Mouse (Mus musculus) frontal cortex, postnatal 25 days (tissue): Measurements from ENCODE around the gene Olfr262.
"Not testable (repeated sequence)": the region's sequence is repeated elsewhere in the genome, so short reads cannot be mapped to it uniquely, and the experiment has no call there.

Source experiments
- DNase-seq, 2 experiments: peaks; one replicate each; pipeline ENCODE4 v3.0.0; 2022; ENCODE audit warnings: low spot score in 2 of 2

Olfr262 gene

GRCm38 (mm10) chr19:12241559-12241958 lies at the start of gene Olfr262:
TSS of gene Olfr262 (minus strand) at chr19:12241659.
- no peak for DNase-seq

GRCm38 (mm10) chr19:12279554-12279953 lies 38.1 kb upstream of the Olfr262 start, which contains the start of gene Olfr1434:
TSS of gene Olfr1434 (plus strand) at chr19:12279854.
- DNase-seq, result no peak

DNA sequence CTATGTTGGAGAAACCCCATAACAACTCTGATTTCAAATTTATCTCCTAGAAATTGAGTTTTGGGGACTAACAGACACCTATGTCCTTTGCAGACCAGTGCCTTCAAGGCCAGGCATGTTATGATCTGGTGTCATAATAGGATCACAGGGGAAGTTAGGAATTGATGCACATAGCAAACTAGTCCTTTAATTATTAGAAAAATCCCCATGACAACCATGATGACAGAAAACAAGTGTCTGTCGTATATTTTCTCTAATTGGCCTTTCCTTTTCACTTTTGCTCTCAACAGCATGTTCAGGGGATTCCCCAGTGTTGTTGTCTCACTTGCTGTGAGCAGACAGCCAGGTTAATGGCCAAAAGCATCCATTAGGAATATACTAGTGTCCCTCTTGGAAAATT lies 19.3 kb upstream of the Olfr262 start, which contains the start of gene Olfr235:
Olfr235 (plus strand) TSS at position 301 of the 400 bp plus-strand sequence.
- DNase-seq, result no peak

DNA sequence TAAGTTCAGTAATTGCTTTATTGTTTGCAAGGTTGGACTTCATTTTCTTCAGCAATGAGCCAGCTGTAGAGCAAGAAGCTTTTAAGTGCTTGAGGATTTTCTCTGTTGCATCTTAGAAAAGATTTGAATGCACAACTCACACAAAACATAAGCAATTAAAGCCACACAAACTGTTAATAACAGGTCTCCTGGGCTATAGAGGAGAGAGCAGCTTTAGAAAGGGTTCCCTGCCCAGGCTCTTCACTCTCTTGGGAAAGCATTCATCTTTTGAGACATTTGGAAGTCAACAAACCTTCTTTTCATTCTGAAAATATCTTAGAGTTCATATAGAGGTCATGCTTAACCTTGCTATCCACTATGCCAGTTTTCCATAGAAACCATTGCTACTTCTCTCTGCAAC lies 9.0 kb downstream of the Olfr262 start, which contains the start of gene Olfr1432:
Olfr1432 (minus strand) TSS at position 101 of the 400 bp plus-strand sequence.
- DNase-seq, result not testable (repeated sequence)

GRCm38 (mm10) chr19:12200334-12200733 lies 41.1 kb downstream of the Olfr262 start, which contains the start of gene Olfr1431:
TSS of gene Olfr1431 (plus strand) at chr19:12200634.
- DNase-seq, result no peak

DNA sequence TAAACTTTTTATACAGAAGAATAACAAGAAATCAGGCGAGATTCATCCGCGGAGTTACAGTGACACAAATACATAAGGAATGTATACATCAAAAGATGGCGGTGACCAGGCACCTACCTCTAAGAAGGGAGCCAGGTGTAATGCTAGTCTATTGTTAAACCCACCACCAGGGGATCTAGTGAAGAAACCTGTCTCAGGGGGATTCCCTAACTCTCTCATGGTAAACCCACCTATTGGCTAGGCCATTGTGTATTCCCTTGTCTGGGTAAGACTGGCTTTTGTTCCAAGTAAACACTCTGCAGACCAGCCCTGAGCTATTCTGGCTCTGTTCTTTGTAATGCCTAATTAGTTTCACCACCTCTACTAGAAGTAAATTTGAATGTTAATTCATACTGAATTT lies 42.4 kb downstream of the Olfr262 start:
- DNase-seq, result not testable (repeated sequence)
